Mouse (Mus musculus) olfactory bulb, adult 2 months (tissue): ENCODE measurements around the gene Stard5. TPM values are rescaled to one million over a fixed set of nuclear protein-coding genes. Genes with fewer than 3 reads are reported as not detected.

Experiments used
- H3K27ac ChIP-seq: fragments of 200-500 bp; 2 replicates; pipeline ENCODE4 v1.5.1; 2012; ENCODE audit warnings: low read depth, low read length; ENCODE audit not compliant: insufficient read depth
- H3K4me1 ChIP-seq: fragments of 200-500 bp; 2 replicates; pipeline ENCODE4 v1.6.1; 2012; ENCODE audit warnings: low read length; ENCODE audit not compliant: control insufficient read depth, insufficient read depth
- H3K4me3 ChIP-seq: fragments of 200-500 bp; 2 replicates; pipeline ENCODE4 v1.5.1; 2012; ENCODE audit warnings: mild to moderate bottlenecking, low read depth, low read length, moderate library complexity; ENCODE audit not compliant: insufficient read depth
- CTCF ChIP-seq: fragments of 200-500 bp; IDR thresholded peaks from 2 replicates; pipeline ENCODE4 v1.5.1; 2012; ENCODE audit warnings: low read depth, mild to moderate bottlenecking, low read length, moderate library complexity; ENCODE audit not compliant: insufficient read depth
- POLR2A ChIP-seq: fragments of 200-500 bp; IDR thresholded peaks from 2 replicates; pipeline ENCODE4 v1.6.1; 2012; ENCODE audit warnings: mild to moderate bottlenecking, low read depth, low read length, moderate library complexity; ENCODE audit not compliant: insufficient read depth
- WGBS: fragments of 180-500 bp; shearing (Covaris S2); methylation state at CpG from one replicate; pipeline ENCODE4 v1.1.7; 2018; 5-methylcytosine and 5-hydroxymethylcytosine counted together
- polyA plus RNA-seq: library from polyadenylated mRNA; stranded (reverse); fragments of >200 nt; gene quantifications from 2 replicates; pipeline ENCODE4 v1.2.4, GENCODE M21; 2012; ENCODE audit warnings: low replicate concordance; ENCODE audit not compliant: missing spikeins, insufficient read depth, insufficient read length

Stard5 gene
- polyA plus RNA-seq, 1 experiment, result not detected

DNA sequence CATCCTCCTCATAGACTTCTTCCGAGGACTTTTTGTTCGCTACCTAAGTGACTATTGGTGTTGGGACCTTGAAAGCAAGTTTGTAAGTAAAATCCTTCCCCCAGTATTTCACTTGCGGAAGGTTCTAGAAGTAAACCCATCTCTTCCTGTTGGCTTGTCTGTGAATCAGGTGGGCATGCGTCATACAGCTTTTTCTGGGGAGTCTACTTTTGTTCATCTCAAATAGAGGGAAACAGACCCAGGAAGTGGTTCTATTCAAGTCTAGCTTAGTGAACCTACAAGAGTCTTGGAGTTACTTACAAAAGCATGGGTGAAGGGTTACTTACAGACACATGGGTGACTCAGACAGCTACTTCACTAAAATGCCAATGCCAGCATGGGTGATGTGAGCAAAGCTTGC, 21.9 kb upstream of the Stard5 start:
- WGBS, result 96% methylated on average over 4 of the region's 4 CpGs
- Histone ChIP-seq H3K4me3 (no peak overlapping the region), H3K4me1 (no peaks in the 10 kb centered on the region), H3K27ac (no peak overlapping the region)
- TF ChIP-seq CTCF (no peak), POLR2A (no peak)

DNA sequence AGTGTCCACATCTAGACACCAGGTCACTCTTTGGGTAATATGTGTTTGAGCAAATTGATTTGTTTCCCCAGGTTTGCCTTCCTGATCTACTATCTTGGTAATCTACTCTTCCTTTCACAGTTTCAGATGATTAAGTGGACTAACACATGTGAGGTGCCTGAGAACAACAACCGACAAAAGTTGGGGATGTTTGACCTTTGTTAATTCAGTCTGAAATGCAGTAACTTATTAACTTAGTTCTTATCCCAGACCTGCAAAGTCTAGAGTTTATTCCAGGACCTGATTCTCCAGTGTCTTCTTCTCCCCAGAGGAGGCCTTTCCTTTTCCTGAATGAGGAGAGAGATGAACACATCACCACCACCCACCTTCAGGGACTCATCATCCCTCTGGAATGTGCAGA, 19.9 kb upstream of the Stard5 start:
- no peak overlapping the region for H3K4me3 ChIP-seq
- H3K27ac ChIP-seq, result no peak overlapping the region
- no peaks in the 10 kb centered on the region for H3K4me1 ChIP-seq
- WGBS, result 96% methylated on average over 1 of the region's 1 CpGs
- TF ChIP-seq CTCF (no peak), POLR2A (no peak)

DNA sequence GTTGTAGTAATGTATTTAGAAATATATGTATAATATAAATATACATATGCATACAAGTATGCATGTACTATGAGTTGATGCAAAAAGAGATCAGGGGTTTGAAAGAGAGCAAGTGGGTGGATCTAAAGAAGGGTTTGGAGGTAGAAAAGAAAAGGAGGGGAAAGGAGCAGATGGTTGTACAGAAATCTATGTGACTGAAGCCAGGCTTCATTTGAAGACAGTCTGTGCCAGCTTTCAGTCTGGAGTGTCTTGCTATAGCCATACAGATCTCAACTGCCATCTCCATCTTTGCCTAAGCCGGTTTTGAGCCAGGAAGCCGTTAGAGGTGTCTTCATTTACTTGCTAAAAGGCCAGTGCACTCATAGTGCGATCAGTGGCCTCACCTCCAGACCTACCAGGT, 16.5 kb upstream of the Stard5 start:
- Histone ChIP-seq H3K4me1 (no peaks in the 10 kb centered on the region), H3K4me3 (no peak overlapping the region), H3K27ac (no peak overlapping the region)
- 92% methylated on average over 3 of the region's 3 CpGs for WGBS
- no peak for TF ChIP-seq CTCF
- TF ChIP-seq POLR2A, result no peak

DNA sequence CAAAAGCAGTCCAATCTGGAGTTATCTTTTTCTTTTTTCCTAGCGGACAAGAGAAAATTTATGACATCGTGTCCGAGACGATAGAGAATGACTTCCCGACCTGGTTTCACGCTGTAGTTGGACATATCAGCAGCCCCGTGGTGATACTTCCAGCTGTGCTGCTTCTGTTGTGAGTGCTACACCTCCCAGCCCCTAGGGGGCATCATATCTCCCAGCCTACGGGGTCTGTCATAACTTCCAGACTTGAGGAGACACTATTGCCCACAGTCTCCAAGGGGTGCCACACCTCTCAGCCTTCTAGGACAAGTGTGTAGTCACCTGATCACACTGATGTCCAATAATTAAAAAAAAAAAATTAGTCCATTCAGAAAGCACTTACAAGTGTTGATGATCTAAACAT, 15.9 kb upstream of the Stard5 start:
- 89% methylated on average over 8 of the region's 8 CpGs for WGBS
- Histone ChIP-seq H3K4me1 (no peaks in the 10 kb centered on the region), H3K4me3 (no peak overlapping the region), H3K27ac (no peak overlapping the region)
- TF ChIP-seq CTCF, result no peak
- no peak for TF ChIP-seq POLR2A

DNA sequence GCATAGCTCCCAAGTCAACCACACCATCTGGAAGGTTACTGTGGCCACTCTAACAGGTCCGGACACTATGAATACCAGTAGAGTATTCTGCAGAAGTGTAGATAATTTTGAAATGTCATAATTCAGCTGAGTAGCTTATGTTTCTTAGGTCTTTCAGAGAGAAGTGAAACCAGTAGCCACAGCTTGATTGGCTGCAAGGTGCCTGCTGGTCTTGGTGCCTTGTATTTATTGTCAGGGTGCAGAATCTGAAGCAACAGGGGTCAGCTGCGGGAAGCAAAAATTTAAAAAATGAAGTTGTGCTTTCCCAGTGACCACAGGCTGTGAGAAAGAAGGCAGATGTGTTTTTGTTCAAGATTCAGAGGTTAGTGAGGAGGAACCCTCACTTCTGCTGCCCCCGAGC, 15.5 kb upstream of the Stard5 start:
- Histone ChIP-seq H3K4me3 (no peak overlapping the region), H3K4me1 (no peaks in the 10 kb centered on the region), H3K27ac (no peak overlapping the region)
- 88% methylated on average over 3 of the region's 3 CpGs for WGBS
- TF ChIP-seq POLR2A (no peak), CTCF (no peak)

DNA sequence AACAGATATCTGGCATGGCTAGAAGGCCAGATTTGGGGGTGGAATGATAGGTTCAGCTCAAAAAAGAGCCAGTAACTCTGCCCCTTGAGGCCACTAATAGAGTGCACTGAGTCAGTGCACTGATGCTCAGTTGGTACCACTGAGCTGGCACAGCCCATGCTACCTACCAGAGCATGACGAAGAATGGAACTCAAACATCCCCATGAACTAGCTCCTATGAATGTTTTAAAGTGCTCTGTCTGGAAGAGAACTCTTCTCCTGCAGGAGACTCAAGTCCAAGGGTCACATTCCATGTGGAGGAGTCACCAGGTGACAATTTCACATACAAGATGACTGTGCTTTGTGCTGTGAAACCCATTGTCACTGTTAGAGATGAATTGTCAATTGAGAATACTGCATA, 13.1 kb upstream of the Stard5 start:
- no peak overlapping the region for H3K4me3 ChIP-seq
- WGBS, result 96% methylated on average over 1 of the region's 1 CpGs
- no peaks in the 10 kb centered on the region for H3K4me1 ChIP-seq
- H3K27ac ChIP-seq, result no peak overlapping the region
- TF ChIP-seq POLR2A (no peak), CTCF (no peak)

DNA sequence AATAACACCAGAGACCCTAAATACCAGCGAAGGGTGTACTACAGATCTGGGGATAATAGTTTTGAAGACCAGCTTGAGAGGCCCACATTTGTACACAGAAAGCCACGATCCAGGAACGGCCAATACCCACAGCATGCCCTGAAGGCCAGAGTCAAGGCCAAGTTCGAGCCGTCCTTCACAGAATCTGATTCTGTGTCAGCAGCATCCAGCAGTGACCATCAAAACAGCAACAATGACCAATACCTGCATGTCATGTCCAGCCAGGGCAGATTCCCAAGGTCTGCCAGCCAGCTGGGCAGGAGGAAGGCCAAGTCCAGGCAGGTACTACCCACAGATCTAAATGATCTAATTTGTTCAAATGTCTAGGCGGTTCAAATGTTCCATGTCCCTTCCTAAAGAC, 9.2 kb upstream of the Stard5 start:
- Histone ChIP-seq H3K4me1 (no peaks in the 10 kb centered on the region), H3K4me3 (no peak overlapping the region), H3K27ac (no peak overlapping the region)
- TF ChIP-seq CTCF (no peak), POLR2A (no peak)
- 96% methylated on average over 6 of the region's 6 CpGs for WGBS

DNA sequence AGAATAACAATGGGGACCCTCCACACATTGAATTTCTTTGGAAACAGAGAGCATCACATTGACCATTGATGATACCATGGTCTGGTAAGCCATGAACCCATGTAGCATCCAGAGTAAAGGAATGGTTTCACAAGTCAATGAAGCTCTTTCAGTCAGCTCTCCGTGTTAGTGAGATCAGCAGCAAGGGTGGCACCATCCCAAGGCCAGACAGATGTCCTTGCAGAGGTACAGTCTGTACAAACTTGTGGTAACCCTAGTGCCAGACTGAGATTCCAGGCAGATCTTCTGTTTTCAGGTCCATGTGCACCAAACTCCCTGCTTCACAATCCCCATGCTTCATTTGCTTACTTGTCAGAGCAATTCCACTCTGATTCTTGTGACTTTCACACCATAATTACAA, 7.7 kb upstream of the Stard5 start:
- no peak for TF ChIP-seq POLR2A
- no peak for TF ChIP-seq CTCF
- Histone ChIP-seq H3K4me3 (no peak overlapping the region), H3K27ac (no peak overlapping the region), H3K4me1 (no peaks in the 10 kb centered on the region)
- WGBS, result 71% methylated on average over 1 of the region's 1 CpGs

DNA sequence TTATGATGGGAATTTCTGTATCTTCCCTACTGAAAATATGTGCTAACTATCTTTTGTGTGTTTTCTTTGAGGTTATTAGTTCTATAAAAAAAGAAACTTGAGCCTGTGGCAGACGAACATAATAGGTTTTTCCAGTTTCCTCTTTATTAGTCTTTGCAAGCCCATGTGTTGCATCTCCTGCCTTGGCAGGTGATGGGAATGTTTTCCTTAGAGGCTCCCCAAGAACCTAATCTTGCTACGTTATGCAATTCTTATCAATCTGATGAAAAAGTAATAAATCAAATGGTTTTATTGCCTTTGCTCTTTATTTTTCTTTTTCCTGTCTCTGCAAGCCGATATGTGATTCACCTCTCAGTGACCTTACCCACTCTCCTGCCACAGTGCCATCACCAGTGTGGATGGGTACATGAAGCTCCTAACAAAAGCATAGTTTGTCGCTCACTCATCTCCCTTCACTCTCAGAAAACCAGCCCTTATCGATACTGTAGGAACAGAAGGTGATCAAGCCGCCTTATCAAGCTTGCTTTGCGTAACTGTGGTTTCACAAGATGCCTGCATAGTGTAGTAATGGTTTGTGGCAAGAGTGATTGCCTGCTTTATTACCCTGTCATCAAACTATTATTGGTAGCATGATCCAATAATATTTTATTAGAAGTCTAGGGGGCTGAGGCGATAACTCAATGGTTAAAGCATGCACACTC, 5.1 kb upstream of the Stard5 start:
- no peak for TF ChIP-seq CTCF
- TF ChIP-seq POLR2A, result no peak
- H3K27ac ChIP-seq, result no peak overlapping the region
- H3K4me3 ChIP-seq, result no peak overlapping the region
- no peaks in the 10 kb centered on the region for H3K4me1 ChIP-seq
- 94% methylated on average over 8 of the region's 8 CpGs for WGBS

DNA sequence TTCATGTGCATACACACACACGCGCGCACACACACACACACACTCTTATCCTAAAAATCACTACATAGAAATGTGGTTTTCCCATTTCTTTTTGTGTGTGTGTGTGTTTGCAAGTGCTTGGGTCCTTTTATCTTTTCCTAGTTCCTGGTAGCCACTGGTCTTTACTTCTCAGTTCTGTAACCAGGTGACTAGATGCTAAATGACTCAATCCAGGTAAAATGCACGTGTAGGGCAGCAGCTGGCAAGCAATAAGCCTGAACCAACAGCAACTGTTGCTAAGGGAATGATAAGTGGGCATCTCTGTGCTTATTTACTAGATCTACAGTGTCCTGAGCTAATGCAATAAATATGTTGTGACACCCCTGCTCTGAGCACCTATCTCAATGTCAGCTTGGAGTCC, 4.4 kb upstream of the Stard5 start:
- WGBS, result 92% methylated on average over 4 of the region's 4 CpGs
- H3K4me1 ChIP-seq, result peaks cover under 1% of the 10 kb centered on the region; the same call in 1 of the 2 replicates
- no peak for TF ChIP-seq CTCF
- no peak for TF ChIP-seq POLR2A
- no peak overlapping the region for H3K27ac ChIP-seq
- no peak overlapping the region for H3K4me3 ChIP-seq
